Mouse (Mus musculus): Measurements from ENCODE around the gene Ddost.

Ddost gene

DNA sequence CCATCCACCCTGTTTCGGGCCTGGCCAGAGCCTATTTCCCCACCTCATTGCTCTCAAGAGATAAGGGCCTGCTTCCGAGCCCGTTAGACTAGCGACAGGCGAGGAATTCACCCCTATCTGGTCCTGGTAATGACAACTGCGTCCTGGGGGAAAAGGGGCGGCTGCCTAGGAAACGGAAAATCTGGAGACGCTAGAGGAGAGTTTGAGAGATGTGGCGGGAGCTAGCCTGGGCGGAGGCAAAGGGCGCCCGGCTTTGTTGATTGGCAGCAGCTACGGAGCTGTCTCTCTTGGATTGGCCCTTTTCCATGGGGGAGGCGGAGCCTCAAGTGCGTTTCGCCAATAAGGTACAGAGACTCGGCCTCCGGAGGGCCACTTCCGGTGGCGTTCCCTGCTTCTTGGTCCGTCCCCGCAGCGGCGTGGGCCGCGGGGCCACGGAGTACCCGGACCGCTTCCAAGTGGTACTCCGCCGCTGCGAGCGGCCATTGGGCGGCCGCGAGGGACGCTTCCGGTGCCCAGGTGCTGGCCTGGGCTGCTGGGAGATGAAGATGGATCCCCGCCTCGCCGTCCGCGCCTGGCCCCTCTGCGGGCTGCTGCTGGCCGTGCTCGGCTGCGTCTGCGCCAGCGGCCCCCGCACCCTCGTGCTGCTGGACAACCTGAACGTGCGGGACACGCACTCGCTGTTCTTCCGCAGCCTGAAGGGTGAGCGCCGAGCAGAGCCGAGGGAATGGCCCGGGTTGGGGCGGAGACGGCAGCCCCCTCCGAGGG, at the start of gene Ddost:
TSS of gene Ddost (plus strand) at position 391 of the 765 bp plus-strand sequence.
- peak; percentile 99 for DNase-seq (ENCODE audit: low spot score)

DNA sequence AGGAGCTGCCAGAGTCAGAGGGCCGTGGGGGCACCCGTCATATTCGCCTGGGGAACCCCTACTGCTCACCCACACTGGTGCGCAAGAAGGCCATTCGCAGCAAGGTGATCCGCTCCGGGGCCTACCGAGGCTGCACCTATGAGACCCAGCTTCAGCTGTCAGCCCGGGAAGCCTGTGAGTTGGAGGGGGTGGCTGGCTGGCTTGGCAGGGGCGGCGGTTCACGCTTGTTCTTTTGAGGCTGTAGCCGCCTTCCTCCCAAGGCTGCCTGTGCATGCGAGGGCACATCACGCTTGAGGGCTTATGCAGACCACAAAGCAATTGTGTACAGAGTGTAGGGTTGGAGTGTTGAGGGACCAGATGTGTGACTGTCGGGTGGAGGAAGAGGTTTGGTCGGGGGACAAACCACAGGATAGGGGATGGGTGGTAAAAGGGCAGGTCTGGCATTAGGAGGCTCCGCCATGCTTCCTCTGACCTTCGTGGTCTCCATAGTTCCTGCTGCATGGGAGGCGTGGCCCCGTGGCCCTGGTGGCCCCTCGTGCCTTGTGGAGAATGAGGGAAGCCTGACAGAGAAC, 47.3 kb upstream of the Ddost start:
- DNase-seq (ENCODE audit: low spot score), result no peak

DNA sequence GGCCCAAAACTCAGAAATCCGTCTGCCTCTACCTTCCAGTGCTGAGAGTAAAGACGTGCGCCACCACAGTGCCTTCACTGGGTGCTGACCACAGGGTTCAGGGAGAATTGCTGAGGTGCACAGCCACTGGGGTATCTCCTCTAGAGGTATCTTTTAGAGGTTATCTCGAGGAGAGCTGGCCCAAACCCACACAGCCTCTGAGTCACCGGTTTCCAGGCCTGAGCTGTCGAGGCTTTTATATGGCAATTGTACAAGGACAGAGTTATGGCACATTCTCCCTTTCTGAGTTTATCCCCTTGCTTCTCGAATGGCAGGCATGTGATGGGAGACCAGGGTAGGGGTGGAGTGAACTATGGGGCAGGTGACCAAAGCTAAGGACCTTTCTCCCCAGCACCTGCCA, 45.9 kb upstream of the Ddost start:
- no peak for DNase-seq (ENCODE audit: low spot score)

DNA sequence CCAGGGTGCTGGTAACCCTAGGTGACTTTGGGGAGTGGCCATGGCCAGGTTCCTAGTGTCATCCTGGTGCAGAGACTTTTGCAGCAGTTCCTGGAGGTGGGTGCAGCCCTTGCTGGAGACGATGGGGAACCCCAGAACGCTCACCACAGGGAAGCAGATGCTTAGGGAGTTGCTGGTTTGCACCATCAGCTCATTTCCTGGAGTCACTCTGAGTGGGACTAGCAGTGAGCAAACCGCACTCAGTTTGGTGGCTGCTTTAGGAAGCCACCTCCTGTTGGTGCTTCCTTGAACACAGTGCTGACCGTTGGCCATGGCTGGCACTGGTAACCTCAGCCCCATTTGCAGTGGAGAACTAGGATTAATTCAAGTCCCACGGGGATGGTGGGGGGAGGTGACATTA, 45.0 kb upstream of the Ddost start:
- DNase-seq (ENCODE audit: low spot score), result no peak

DNA sequence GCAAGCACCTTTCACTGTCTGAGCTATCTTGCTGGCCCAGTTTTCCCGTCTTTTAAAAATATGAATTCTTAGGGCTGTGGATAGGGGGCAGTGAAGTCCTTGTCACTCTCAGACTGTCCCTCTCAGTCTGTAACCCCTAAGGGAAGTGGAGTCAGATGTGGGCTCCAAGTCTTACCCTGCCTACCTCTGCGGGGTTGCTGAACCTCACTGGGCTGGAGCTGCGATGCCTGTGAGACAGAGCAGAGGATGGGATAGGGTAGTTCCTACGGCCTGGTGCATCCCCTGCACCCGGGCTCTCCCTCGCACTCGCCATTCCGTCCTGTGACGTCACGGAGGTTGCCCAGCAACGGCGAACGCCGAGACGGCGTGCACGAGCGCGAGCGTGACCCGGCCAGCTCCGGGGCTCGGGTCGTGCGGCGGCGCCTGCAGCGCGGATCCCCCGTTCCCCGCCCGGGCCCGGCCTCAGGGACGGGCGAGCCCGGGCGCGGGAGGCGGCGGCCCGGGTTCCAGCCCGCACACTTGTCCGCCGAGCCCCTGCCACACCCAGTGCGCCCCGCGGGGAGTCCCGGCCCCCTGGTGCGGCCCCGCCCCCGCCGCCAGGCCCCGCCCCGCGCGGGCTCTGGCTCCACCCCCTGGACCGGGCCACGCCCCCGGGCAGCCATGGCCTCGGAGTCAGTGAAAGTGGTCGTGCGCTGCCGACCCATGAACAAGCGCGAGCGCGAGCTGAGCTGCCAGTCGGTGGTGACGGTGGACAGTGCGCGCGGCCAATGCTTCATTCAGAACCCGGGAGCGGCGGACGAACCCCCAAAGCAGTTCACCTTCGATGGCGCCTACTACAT, 42.5 kb upstream of the Ddost start:
- DNase-seq (ENCODE audit: low spot score), result peak; percentile 53

DNA sequence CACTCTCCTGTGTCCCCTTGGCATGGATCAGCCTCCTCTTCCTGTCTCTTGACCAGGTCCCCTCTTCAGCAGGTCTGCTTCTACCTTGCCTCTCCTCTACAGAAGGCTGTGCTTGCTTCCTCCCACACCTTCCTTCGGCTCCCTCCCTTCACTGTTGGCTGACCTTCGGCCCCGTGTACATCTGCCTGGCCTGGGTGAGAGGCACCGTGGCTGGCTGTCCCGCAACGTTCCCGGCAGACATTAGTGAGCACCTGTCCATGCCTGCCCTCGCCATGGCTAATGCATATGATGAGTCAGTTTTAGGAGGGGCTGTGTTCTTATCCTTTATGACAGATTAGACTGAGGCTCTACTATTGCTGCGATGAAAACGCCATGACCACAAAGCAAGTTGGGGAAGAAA, 36.7 kb upstream of the Ddost start:
- DNase-seq (ENCODE audit: low spot score), result no peak

DNA sequence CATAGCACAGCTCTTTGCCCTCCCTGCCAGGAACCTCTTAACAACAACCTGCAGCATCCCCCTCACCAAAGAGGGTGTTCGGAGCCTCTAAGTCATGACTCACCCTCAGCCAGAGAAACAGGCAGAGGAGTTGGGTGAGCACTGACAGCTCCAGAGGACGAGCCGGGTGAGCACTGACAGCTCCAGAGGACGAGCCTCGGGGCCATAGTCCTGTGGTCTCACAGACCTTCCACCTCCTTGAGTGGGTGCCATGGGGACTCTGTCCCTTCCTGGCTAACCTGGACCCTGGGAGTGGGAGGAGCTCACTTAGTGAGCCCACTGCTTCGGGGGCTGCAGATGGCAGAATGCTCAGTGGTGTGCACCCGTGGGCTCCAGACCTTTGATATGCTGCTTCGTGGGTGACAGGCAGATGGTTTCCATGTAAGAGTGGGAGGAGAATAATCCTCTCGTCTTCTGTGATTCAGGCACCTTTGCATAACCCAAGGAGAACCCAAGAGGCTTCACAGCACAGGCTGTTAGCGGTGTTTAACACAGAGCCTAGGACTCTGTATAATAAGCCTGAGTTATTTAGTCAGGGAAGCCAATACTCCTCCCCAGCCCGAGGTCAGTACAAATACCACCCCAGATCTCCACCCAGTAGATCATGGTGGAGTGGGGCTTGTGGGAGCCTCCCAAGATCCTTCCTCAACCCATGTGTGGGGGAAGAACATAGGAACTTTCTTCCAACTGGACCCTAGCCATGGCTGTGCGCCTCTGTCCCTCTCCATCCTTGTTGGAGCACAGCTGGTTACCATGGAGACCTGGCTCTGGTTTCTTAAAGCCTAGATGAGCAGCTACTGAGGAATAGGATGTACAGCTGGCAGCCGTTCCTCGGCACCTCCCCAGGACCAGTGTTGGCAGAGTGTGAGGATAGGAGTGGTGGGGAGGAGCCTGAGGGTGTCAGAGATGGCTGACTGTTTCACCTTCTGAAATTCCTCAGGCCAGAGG, 32.2 kb upstream of the Ddost start:
- DNase-seq (ENCODE audit: low spot score), result no peak

DNA sequence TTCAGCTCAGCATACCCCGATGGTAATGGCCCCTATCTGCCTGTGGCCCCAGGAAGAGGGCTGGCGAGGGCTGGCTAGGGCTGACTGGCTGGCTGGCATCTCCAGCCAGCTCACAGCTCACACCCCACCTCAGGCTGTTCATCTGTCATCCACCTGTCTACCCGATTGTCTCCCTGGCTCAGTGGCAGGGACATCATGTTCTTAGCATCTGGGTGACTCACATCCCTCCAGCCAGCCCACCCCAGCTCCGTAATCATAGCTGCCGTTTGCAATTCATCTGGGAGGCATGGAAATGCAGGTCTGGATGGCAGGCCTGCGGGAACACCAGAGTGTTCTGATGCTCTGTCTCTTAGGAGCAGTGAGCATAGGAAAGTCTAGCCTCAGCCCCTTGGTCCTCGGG, 26.2 kb upstream of the Ddost start:
- DNase-seq (ENCODE audit: low spot score), result no peak

DNA sequence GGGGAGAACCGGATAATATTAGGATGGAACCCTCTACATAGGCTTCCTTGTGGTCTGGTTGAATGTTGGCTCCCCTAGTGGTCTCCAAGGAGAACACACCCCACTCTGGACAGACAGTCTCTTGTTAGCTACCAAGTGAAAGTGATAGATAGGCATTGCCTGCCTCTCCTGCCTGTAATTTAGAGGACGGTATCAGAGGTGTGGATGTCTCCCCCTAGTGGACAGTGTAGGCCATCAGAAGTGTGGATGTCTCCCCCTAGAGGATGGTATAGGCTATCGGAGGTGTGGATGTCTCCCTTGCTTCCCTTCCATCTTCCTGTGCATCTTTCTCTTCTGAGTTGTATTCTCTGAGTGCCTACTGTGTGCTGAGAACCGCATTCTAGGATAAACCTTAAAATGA, 21.7 kb upstream of the Ddost start:
- peak; percentile 85 for DNase-seq (ENCODE audit: low spot score)

DNA sequence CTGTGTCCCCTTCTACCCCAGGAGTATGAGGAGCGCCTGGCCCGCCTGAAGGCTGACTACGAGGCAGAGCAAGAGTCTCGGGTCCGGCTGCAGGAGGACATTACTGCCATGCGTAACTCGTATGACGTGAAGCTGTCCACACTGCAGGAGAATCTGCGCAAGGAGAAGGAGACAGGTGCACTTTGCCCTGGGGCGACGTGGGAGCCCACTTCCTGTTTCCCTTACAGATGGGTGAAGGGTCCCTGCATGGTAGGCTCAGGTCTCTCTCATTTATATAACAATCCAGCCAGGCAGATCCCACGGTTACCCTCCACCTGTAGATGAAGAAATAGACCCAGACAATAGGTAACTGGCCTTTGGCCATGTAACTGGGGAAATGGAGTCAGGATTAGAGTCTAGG, 18.1 kb upstream of the Ddost start:
- no peak for DNase-seq (ENCODE audit: low spot score)

DNA sequence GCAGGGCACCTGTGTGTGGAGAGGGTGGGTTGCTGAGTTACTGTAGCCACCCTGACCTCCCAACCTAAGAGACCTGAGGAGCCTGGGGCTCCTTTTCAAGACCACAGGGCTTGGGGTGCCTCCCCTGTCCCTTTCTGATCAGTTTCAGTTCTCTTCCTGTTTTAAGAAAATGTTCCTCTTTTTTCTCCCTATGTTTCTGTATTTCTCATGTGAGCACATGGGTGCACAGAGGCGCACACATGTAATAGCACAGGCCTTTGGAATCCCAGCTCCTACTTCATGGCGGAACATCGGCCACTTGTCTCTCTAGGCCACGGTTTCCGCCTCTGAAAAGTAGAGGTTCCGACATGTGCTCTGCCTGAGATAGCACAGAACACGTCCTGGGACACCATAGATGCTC, 15.8 kb upstream of the Ddost start:
- DNase-seq (ENCODE audit: low spot score), result no peak

DNA sequence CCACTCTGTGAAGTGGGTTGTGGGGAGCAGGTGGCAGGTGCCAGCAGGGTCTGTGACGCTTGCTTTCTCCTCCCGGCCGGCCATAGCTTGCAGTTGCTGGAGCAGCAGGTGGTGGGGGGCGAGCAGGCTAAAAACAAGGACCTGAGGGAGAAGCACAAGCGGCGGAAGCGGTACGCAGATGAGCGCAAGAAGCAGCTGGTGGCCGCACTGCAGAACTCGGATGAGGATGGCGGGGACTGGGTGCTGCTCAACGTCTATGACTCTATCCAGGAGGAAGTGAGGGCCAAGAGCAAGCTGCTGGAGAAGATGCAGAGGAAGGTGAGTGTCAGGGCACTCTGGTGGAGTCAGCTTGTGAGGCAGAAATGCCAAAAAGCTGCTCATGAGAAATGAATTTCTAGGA, 12.5 kb upstream of the Ddost start:
- no peak for DNase-seq (ENCODE audit: low spot score)

DNA sequence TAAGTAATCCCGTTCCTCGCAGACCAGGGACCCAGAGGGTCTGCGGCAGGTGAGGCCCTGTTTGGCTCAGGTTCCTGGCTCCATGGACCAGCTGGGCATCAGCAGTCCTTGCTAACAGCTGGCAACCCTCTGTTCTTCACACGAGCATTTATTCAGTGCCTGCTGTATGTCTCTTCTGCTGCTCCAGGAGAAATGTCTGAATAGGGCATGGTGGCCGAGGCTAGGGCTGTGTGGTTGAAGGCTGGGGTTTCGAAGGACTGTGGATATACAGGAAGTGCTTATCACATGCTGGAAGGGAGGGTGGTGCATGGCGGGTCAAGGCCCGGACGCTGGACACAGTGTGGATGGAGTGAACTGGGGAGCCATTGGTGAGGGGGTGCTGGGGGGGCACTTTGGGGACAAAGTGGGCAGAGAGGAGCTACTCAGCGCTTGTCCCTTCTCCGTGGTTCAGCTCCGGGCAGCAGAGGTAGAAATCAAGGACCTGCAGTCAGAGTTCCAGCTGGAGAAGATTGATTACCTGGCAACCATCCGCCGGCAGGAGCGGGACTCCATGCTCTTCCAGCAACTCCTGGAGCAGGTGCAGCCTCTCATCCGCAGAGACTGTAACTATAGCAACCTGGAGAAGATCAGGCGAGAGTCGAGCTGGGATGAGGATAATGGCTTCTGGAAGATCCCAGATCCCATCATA, 11.1 kb upstream of the Ddost start:
- DNase-seq (ENCODE audit: low spot score), result no peak

DNA sequence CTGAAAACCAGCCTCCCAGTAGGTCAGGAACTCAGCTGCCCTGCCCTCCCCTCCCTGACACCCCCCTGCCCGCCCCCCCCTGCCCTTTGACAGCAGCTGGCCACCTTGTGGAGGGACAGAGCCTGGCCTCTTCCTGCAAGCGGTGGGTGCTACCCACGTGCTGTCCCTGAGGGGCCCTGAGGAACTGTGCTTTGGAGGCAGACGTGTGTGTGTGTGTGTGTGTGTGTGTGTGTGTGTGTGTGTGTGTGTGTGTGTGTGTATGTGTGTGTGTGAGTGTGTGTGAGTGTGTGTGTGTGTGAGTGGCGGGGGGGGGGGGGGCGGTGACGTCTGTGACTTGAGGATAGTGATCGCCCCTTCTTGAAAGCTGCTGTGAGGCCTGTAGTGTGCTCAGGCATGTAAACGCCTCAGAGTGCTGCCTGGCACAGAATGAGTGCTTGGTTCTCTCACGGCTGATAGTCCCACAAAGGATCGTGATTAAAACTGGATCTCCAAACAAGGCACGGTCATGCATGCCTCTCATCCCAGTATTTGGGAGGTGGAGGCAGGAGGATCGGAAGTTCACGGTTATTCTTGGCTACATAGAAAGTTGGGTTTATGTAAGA, 10.5 kb upstream of the Ddost start:
- no peak for DNase-seq (ENCODE audit: low spot score)

DNA sequence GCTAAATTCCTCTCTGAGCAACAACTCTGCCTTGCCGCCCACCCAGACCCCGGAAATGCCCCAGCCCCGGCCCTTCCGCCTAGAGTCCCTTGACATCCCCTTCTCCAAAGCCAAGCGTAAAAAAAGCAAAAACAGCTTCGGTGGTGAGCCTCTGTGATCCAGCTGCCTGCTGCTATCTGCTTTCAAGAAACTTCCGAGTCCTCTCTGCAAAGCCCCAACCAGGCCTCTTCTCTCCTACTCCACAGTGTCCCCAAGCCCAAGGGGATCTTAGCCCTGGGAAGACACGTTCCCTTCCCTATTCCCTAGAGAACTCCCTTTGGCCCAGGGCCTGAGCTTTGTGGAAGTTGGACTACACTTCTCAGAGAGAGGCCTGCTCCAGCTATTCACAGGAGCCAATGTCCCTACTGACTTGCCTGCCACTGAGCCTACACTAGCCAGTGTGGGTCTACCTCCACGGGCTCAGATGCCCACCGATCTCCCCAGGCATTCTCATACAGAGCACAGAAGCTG, 3.2 kb upstream of the Ddost start:
- DNase-seq (ENCODE audit: low spot score), result no peak

DNA sequence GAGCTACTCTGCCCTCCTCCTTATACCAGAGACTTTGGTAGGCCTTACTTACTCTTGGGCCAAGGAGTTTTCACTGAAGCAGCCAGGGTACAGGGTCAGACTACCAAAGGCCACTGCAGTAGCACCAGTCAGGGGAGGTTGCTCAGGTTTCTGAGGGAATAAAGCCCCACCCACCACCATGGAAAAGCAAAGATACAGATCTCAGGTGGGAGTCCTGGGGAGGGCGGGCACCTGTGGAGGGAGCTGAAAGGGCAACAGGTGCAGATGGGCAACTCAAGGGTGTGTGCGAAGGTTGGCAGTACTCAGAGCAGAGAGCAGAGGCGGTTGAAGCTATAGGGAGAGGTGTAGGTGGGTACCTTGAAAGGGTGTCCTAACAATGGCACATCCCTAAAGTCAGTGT, 1.5 kb upstream of the Ddost start:
- no peak for DNase-seq (ENCODE audit: low spot score)

DNA sequence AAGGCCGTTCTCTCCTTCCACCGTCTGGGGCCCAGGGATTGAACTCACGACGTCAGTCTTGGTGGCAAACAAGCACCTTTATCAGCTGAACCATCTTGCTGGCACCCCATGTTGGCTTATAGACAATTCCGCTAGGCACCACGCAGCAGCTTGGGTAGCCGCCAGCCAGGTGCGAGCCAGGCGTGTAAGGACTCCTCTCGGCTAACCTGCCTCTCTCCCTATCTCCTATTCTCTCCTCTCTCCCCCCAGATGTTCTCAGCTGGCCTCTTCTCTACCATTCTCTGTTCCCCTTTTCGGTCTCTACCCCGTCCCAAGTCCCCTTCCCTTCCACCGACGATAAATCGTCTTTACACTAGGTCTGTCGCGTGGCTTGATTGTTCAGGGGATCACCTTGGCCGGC, 788 bp upstream of the Ddost start:
- peak; percentile 45 for DNase-seq (ENCODE audit: low spot score)

DNA sequence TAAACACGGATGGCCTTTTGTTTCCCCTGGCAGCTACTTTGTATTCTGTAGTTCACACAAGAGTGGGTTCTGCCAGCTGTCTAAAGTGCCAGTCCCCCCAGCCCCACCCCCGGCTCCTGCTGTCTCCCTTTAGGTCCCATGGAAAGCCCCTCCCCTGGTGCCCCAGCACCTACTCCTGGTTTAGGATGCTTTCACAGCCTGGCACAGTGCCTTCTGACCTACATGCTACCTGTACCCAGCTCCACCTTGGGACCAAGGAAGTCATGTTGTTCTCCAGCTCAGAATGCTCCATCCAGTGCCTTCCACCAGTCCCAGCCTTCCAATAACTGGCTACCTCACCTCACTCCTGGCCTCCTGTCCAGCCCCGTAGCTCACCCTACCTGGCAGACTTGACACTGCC, 2.5 kb downstream of the Ddost start:
- DNase-seq (ENCODE audit: low spot score), result no peak

DNA sequence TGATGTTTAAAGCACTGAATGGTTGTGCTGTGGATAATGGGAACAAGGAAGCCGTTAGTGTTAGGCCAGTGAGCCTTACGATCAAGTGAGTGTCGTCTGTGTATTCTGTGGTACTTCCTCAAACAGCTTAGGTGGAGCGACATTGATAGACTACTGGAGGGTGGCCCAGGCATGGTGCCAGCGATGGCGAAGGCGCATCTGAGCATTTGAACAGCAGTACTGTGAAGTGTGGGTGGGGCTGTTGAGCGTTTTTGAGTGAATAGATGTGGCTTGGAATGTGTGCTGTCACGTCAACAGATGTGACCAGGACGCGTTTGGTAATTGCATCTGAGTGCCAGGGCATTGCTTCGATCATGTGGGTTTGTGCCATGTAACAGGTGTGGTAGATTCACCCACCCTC, 3.2 kb downstream of the Ddost start:
- no peak for DNase-seq (ENCODE audit: low spot score)

DNA sequence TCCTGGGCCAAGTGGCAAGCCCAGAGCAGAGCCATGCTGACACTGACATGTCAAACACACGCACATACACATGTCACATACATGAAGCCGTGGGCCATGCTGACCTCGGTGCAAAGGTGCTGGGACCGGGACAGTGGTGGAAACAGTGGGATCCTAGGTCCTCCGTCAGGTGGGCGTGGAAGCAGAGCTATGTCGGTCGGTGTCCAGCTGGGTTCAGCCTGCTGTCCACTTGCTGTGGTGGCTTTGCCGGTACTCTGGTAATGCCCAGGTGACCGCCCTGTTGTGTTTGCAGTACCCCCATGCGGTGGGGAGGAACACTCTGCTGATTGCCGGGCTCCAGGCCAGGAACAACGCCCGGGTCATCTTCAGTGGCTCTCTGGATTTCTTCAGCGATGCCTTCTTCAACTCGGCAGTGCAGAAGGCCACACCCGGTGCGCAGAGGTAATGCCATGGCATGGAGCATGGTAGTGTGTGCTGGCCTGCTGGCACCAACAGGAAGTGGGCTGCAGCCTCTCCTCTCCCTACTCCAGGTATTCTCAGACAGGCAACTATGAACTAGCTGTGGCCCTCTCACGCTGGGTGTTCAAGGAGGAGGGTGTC, 5.9 kb downstream of the Ddost start:
- no peak for DNase-seq (ENCODE audit: low spot score)
